Mouse (Mus musculus) lung, postnatal 14 days (tissue): ENCODE data around the gene Slc36a3.

Source experiments
- DNase-seq: peaks from one replicate; pipeline ENCODE4 v3.0.0; 2021

Slc36a3 gene

DNA sequence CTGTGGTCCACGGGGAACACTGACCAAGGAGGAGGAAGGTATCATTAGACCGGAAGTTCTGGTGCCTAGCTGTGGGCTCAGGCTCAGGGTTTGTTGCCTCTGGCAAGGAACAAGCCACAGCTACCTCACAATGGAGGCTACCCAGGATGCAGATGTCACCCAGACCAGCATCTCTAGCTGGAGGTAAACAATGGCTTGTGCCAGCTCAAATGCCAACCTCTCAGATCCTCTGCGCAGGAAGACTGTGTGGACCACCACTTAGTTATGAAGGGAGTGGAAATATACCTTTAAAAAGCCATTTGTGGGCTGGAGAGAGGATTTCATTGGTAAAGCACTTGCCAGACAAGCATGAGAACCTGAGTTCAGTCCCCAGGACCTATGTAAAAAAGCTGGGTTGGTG is at the start of gene Slc36a3:
TSS of gene Slc36a3 (minus strand) at position 101 of the 400 bp plus-strand sequence.
- DNase-seq, result no peak

DNA sequence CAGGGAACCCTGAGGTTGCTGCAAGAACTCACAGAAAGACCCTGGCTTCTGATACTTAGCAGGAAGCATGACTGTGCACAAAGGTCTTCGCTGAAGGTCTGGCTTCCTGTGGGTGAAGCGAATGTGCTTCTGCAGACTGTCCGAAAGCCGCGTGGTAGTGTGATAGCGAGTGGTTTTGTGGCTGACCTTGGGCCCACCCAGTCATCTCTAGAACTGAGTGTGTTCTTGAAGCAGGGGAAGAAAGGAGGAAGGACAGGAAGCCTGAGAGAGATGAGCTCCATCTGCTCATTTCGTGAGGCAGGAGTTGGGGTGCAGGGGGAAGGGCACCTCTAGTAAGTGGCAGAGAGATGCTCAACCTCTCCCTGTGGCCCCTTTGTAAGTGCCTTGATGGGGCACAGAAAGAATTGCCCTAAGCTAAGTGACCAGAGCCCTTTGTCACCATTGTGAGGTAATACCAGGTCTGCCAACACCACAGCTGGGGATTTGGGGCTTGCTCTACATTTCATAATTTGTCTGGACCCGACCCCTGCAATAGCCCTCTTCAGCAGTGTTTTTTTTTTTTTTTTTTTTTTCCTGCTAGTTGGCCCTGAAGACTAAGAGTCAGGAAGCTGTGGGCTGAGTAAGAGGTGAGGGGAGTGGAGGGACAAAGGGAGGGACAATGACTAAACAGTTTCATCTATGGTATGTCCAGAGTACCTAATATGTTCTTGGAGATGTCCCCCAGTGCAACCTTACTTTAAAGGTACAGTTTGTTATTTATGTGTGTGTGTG is 46.4 kb upstream of the Slc36a3 start:
- no peak for DNase-seq

DNA sequence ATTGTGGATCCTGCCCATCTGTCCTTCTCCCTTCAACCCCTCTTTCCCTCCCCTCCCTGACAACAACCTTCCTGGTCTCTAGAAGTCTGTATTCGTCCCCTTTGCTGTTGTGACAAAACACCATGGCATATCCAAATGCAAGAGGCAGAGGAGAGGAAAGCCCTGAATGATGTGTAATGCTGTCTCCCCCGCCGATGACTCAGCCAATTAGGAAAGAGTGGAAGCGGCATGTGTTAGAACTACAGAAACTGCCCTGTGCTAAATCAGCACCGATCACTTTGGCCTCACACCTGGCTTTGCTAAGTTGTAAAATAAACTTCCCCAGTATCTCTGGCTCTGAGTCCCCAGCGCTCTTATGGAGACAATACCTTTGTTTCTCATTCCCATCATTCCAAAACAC is 45.6 kb upstream of the Slc36a3 start:
- DNase-seq, result no peak

DNA sequence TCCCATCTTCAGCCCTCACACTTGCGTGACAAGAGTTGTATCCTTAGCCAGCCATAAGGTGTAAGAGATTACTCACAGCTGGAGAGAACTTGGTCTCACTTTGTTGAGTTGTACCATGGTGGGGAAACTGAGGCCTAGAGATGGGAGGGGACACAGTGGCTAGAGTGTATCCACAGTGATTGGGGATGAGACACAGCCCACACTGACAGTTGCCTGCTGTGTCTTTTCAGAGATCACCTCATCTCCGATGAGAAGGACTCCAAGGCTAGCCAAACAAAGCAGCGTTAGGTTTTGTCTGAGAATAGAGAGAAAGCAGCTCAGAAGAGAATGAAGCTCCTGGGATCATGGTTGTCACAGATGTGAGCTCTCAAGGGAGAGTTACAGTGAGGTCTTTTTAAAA is 38.7 kb upstream of the Slc36a3 start:
- peak; percentile 63 for DNase-seq

DNA sequence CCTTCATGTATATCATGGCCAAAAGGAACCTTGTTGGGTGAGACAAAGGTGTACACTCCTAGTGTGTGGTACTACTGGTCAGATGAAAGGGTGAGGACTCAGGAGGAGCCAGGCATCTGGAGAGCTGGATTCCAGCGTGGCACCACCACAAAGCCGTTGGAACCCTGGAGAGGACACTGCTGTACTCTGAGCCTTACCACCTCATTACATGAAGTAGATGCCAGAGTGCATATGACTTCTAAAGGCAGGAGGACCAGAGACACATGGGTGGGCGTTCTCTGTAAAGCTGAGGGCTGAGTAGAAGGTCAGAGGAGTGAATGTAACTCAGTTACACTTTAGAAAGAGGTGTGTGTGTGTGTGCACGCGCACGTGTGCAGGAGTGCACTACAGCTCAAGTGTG is 36.3 kb upstream of the Slc36a3 start:
- no peak for DNase-seq

DNA sequence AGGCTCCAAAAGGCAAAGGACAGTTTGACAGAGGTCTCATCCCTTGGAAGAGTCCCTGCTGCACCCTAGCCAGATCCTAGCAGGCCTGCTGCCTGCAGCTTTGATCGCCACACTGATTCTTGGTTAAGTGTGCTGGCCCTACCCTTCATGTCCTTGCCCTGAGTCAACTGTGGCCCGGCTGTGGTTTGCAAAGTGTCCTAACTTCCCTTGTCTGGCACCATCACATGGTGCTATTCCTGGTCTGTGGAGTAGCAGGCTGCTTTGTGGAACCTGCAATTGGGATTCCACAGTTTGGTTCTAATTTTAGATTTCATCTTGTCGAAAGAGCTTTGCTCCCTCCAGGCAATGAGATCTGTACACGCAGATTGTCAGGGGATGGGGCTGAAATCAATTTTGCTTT is 35.8 kb upstream of the Slc36a3 start:
- DNase-seq, result no peak

DNA sequence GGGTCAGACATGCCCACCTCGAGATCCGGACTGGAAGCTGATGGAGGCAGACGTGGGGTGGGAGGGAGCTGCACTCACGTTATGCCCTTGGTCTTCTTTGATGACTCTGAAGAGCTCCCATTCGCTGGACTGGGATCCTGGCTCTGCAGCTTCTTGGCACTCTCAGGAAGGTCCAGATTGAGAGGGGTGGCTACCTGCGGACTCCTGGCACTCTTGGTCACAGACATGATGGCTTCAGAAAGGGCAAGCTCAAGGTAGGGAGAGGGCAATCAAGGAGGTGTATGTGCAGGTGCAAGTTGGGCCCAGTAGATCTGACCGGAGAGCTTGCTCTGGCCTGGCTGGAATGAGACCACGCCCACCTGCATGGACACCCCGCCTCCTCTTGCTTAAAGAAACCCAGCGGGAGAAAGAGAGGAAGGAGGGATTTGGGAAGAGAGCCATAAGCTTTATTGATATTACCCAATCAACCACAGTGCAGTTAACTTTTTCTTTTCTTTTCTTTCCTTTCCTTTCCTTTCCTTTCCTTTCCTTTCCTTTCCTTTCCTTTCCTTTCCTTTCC is 33.3 kb upstream of the Slc36a3 start, which contains the start of gene Slc36a2:
TSS of gene Slc36a2 (minus strand) at position 345 of the 559 bp plus-strand sequence.
- DNase-seq, result peak; percentile 52

DNA sequence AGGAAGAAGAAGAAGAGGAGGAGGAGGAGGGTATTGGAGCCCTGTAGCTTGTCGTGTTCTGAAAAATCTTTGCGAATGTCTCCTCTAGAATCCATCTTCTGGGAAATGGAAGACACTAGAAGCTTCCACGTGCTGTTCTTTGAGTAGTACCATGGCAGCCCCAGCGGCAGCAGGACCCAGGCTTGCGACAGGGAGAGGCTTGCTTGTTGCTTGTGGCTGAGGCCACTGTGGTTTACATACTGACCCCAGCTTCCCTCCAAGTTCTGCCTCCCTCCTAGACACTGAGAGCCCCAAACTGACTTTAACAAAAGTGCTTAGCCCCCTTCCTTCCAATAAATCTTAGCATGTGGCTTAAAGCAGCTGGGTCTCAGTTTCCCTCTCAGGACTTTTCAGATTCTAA is 32.7 kb upstream of the Slc36a3 start:
- no peak for DNase-seq

DNA sequence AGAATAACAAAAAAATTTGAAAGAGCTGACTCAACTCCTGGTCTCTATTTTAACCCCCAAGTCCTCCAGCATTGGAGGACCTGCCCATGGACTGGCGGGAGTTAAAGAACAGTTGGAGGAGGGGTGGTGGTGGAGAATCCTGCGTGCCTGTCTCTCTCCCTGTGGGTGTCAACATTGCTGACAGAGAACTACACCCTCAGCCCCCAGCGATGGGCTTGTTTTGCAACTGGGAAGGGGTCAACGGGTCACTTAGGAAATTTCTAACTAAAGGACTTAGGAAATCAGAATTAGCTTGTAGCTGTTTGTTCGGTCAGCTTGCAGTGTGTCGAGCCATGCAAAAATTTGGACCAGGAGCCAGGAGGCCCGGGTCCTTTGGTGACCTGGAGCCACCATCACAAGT is 31.6 kb upstream of the Slc36a3 start:
- DNase-seq, result peak; percentile 39

DNA sequence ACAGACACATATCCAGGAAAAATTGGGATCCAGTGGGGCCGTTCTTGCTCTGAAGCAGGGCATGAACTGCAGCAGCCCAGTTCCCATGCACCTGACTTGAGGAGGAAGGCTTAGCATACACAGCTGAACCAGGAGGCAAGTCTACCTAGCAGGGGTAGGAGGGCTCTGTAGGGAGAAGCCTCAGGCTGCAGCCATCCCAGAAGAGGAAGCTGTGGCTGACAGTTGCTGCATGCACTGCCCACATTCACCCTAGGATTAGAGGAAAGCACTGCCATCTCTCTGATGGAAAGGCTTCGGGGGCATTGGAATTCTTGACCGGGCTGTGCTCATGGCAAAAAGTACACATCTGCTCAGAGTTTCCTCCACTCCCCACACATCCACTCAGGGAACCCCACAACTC is 28.3 kb upstream of the Slc36a3 start:
- DNase-seq, result no peak

DNA sequence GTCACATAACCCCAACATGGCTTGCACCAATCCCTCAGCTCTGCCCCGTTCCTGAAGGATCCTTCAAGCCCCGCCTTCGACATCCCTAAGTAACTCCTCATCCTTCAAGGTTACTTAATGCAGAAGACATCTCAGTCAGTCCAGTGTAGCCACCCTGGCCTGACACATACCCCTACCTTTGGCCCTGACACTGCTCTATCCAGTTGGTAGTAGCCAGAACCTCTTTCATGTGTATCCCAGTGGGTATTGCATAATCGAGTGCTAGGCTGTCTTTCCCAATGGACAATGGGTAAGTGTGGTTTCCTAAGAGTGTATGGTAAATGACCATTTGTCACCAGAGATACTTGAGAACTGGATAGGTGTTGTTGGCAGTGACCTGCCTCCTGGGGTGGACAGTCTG is 27.3 kb upstream of the Slc36a3 start:
- no peak for DNase-seq

DNA sequence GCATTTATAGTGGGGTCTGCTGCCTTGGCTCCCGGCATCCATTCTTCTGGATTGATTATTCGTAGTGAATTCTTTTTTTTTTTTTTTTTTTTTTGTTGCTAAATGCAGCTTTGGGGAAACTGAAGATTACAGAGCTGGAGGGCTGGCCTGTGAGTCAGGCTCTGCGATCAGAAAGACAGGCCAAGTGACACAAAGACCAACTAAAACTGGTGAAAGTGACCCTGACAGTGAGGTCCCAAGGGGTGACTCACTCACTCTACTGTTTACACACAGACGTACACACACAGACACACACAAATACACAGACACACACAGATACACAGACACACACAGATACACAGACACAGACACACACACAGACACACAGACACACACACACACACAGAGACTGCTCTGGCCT is 19.0 kb upstream of the Slc36a3 start:
- DNase-seq, result no peak

DNA sequence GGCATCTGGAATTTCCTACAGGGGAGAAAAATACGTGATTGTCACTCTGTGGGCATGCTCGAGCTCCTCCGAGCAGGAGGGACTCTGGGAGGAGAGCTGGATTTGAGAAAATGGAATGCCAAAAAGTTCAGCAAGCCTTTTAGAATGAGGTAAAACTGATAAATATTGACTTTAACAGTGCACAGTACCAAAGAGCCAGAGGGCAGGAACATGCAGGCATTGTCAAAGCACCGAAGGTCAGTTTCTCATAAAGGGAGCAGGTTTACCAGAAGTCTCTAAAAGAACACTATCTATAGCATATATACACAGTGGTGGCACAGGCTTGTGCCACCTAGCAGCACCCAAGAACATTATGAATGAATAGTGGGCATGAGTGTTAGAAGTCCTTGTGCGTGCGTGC is 17.4 kb upstream of the Slc36a3 start:
- DNase-seq, result no peak

DNA sequence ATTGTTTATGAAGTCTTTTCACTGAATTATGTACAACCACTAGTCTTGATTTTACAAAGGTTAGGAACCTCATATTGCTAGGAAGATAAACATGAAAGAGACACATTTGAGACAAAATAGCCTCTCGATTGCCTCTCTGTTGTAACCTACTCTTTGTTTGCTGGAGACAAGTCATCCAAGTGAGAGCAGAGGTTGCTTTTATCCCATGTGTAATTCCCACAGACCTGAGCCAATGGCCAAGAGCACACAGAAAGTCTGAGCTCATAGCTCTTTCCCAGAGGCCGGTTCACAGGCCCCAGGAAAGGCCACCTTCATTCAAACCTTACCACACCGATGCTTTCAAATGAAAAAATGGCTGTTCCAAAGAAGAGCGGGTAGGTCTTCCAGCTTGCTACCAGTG is 17.0 kb upstream of the Slc36a3 start:
- no peak for DNase-seq

DNA sequence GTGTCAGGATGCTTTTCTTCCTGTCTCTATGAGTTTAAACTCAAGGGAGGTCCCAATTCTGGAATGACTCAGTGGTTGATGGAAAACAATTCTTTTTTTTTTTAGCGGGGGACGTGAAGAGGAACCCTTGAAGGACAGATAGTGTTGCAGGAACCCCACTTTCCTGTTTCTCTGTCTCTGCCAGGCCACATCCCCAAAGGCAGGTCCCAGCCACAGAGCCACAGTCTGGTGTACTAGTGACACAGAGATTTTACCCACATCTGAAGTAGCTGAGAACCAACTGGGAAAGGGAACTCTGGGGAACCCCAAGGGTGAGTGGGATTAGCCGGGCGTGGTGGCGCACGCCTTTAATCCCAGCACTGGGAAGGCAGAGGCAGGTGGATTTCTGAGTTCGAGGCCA is 14.2 kb upstream of the Slc36a3 start:
- no peak for DNase-seq

DNA sequence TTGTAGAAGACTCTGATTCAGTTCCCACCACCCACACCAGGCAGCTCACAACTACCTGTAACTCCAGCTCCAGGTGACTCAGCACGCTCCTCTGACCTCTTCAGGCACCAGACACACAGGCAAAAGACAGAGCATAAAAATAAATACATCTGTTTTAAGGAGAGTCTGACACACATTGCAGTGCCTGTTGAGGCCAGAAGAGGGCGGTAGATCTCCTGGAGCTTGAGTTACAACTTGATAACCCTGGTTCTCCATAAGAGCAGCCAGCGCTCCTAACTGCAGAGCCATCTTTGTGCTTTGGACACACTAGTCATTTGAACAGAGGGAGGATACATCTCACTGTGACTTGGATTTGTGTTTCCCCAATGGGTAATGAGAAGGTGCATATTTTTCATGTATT is 13.2 kb upstream of the Slc36a3 start:
- peak; percentile 57 for DNase-seq

DNA sequence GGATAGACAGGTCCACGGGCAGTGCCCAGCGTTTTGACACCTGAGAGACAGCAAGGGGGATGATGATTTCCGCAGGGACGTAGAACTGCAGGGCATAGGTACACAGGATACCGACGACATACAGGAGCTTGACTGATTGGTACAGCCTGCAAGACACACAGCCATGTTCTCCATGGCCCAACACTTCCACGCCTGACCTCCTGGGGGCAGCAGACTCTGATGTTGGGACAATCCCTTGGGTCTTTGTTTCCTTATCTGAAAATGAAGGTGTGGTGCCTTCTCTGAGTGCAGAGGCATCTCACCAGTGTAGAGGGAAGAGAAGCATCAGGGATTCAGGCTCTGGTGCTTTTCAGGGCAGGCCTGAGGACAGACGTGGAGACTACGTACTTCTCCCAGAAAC is 11.2 kb upstream of the Slc36a3 start:
- DNase-seq, result peak; percentile 60

DNA sequence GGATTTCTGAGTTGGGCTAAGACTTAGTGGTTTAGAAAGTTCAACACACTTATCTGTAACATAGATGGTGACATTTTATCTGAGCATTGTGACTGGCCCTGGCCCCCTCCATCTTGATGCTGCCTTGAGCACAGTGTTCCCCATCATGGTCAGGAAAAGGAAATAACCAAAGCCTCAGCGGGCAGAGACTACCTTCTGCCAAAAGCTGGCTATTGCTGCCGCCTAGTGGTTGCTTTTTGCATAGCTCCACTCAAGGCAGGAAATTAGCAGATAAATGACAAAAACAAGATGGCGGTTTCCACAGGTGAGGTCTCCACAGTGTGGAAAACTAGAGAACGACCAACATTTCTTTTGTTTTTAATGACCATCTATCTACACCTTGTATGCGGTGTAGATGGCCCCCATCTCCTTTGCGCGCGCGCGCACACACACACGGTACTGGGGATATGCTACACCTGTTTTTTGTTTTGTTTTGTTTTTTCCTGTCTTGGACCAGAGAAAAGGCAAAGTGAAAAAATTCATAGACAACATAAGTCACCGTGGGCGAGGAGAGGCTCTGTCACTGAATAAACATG is 7.4 kb upstream of the Slc36a3 start:
- DNase-seq, result peak; percentile 88

DNA sequence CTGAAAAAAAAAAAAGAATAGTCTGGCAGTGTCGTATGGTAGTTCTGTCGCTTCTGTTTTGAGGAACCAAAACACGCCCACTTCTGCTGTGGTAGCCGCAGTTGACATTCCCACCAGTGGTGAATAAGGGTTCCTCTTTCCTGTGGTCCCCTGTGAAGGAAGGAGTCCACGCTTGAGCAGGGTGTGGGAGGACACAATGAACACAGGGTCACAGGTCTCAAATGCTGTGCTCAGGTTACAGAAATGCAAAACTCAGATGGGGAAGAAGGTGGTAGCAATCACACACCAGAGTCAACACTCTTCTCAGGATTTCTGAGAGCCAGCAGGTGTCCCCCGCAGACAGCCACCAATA is 3.5 kb upstream of the Slc36a3 start:
- peak; percentile 22 for DNase-seq

DNA sequence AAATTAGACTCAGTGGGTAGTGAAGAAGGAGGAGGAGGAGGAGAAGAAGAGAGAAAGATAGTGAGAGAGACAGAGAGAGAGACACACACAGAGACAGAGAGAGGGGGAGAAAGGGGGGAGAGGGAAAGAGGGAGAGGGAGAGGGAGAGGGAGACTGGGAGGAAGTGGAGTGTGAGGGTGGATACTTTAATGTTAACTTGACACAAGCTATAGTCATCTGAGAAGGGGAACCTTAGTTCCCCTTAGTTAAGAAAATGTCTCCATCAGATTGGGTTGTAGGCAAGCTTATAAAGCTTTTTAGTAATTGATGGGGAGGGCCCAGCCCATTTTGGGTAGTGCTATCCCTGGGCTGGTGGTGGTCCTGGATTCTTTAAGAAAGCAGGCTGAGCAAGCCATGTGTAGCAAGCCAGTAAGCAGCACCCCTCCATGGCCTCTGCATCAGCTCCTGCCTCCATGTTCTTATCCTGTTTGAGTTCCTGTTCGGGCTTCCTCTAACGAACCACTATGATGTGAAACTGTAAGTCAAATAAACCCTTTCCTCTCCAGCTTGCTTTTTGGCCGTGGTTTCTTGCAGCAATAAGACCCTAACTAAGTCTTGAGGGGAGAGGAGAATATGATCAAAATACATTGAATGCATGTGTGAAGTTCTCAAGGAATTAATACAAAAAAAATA is 3.0 kb upstream of the Slc36a3 start:
- DNase-seq, result no peak

DNA sequence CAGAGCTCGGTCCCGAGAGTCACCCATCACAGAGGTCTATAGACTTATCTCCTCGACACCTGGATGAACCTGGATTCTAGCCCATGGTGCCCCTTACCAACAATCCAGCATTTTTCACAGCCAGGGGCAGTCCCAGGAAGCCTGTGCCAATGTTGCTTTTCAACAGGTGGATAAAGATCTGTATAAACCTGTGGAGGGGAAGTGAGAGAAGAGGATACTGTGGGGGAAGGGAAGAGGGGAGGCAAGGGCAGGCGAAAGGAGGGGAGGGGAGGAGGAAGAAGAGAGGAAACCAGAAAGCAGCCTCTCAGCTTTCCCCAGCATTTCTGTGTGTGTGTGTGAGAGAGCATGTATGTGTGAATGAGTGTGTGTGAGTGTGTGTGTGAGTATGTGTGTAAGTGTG is 3.0 kb downstream of the Slc36a3 start:
- DNase-seq, result no peak

DNA sequence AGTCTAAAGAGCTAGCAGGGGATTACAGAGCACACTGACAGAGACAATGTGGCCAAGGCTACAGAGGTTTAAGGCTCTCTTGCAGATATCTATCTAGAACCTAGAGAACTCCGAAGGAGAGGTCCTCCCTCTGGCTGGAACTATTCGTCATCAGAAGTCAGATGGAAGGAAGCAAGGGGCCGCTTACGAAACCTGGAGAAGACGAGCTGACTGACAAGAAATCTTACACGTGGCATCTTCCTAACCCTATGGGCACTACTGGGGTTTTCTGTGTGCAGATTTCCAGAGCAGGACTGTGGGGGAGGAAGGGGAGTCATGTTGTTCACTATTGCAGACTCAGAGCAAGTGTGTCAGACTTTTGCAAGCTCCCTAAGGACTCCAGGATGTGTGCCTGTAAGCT is 4.1 kb downstream of the Slc36a3 start:
- no peak for DNase-seq

DNA sequence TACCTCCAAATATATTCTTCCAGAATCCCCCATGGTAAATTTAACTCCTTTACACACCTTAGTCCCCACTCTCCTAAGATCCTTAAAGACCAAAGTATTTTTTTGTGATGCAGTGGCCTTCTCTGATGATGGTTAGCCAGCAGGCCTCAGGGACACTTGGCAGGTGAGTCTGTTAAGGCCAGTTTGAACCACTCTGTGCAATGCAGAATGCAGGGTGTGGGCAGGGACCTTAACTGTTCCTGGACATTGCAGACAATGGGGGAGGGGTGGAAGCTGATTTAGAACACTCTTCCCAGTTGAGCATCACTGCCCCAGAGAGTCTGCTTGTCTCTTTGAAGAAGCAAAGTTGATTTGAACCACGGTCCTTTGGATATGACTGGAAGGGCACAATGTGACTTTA is 4.7 kb downstream of the Slc36a3 start:
- no peak for DNase-seq

DNA sequence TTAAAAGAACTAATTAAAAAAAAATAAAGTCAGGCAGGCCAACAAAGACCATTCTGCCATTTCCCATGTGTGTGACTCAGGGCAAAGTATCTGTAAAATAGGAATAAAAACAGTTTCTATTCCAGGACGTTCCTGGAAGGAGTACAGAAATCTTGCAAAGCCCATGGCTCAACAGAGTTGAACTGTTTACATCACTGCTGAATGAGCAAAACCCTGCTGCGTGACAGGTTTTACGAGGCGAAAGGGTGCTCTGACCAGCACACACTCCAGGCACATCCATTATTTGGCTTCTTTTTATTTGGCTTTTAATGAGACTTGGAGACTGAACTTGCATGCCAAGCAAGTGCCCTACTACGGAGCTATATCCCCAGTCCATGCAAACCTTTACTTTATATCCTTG is 7.5 kb downstream of the Slc36a3 start:
- no peak for DNase-seq
